Mouse (Mus musculus): ENCODE data around the gene Mpz. TPM values are rescaled to one million over a fixed set of nuclear protein-coding genes. Genes with fewer than 3 reads are reported as not detected.

Mpz gene
- not detected in 2 replicates for total RNA-seq (2017)

- peak; percentile 99 for ATAC-seq (ENCODE audit: extremely low read depth, insufficient number of reproducible peaks, low FRiP score, poor library complexity, severe bottlenecking)
Observed at GRCm38 (mm10) chr1:171149974-171150760, at the start of gene Mpz, which contains the start of gene Sdhc. Gene Mpz, plus strand, starts transcription at chr1:171150711. Gene Sdhc, minus strand, starts transcription at chr1:171150603.

GRCm38 (mm10) chr1:171101033-171101432, 49.5 kb upstream of the Mpz start:
- no peak for ATAC-seq (ENCODE audit: extremely low read depth, insufficient number of reproducible peaks, low FRiP score, poor library complexity, severe bottlenecking)

DNA sequence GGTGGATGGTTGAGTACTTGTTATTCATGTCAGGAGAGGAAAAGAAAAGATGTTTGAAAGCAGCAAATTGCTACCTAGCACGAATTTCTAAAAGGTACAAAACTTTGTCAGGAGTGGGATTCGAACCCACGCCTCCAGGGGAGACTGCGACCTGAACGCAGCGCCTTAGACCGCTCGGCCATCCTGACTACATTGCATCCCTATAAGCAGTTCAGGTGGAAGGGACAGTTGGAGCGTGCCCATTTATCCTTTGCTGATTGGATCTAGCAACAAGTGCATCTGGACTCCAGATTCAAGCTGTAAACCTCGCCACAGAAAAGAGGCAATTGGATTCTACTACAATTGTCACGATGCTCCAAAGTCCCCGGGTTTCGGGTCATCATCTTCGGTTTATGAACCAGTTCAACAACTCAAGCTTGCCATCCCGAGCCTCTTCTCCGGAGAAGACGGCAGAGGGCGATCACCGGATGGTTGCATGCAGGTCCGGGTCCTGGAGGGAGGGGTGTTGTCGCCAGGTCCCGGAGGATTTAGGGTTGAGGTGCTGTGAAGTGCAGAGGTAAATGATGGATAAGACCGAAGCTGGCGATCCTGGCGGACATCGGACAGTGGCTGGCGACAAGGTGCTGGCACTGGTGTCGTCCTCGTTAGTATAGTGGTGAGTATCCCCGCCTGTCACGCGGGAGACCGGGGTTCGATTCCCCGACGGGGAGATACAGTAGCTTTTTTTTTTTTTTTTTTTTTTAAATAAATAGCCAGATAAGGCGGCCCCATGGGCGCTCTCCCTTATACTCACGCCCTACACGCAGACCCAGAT, 48.6 kb upstream of the Mpz start:
- ATAC-seq (ENCODE audit: extremely low read depth, insufficient number of reproducible peaks, low FRiP score, poor library complexity, severe bottlenecking), result peak; percentile 49

DNA sequence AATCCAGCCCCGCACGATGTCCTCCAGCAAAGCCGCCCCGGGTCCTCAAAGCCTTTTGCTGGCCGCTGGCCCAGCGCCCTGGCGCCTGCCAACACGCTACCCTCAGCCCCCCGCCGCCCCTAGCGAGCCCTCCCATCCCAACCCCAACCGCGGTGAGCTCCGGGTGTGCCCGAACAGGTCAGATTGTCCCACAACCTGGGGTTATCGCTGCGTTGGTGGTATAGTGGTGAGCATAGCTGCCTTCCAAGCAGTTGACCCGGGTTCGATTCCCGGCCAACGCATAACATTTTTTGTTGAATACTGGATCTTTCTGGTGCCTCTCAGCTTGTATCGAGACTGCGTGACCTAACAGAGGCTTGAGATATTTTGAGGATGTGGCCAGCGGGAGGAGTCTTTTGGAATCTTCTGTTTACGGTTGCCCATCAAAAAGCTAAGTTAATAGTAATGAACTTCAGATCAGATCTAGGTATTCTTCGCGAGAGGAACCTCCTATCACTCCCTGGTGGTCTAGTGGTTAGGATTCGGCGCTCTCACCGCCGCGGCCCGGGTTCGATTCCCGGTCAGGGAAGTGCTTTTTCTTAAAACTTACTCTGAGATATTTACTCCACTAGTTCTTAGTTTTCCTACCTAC, 47.8 kb upstream of the Mpz start:
- ATAC-seq (ENCODE audit: extremely low read depth, insufficient number of reproducible peaks, low FRiP score, poor library complexity, severe bottlenecking), result peak; percentile 57

- ATAC-seq (ENCODE audit: extremely low read depth, insufficient number of reproducible peaks, low FRiP score, poor library complexity, severe bottlenecking), result peak; percentile 11; the same call in 1 of the 2 replicates
Observed at GRCm38 (mm10) chr1:171103179-171103840, 47.2 kb upstream of the Mpz start.

- ATAC-seq (ENCODE audit: extremely low read depth, insufficient number of reproducible peaks, low FRiP score, poor library complexity, severe bottlenecking), result no peak
Observed at GRCm38 (mm10) chr1:171105226-171105625, 45.3 kb upstream of the Mpz start.

GRCm38 (mm10) chr1:171109620-171110019, 40.9 kb upstream of the Mpz start:
- ATAC-seq (ENCODE audit: extremely low read depth, insufficient number of reproducible peaks, low FRiP score, poor library complexity, severe bottlenecking), result no peak

GRCm38 (mm10) chr1:171110659-171111019, 39.9 kb upstream of the Mpz start:
- no peak for ATAC-seq (ENCODE audit: extremely low read depth, insufficient number of reproducible peaks, low FRiP score, poor library complexity, severe bottlenecking)

DNA sequence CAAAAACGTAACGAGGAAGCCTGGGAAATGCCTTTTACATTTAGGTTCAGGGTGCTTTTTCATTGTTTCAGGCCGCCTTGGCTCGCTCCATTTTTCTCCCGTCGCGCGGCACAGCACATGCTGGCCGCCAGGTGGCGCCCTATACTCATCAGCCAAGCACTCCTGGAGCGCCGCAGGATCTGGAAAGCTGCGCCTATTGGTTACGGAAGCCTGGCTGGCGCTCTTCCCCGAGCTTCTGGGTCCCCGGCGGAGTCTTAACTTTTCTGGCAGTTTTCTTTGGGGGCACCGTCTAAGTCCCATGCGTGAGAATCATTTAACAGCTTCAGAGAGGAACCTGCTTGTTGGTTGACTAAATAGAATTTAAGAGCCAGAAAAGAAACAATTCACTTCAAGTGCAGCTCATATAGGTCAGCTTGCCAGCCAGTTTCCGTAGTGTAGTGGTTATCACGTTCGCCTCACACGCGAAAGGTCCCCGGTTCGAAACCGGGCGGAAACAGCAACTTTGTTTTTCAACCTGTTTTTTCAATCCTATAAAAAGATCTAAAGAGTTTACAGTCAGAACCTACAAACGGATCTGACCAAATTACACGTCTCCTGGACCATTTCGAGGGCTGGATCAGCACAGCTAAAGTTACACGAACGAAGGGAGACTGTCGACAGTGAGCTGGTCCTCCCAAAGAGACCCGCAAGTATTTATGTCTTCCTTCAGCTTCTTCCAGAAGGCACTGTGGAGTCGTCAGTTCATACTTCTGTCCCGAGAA, 39.3 kb upstream of the Mpz start:
- ATAC-seq (ENCODE audit: extremely low read depth, insufficient number of reproducible peaks, low FRiP score, poor library complexity, severe bottlenecking), result peak; percentile 75

DNA sequence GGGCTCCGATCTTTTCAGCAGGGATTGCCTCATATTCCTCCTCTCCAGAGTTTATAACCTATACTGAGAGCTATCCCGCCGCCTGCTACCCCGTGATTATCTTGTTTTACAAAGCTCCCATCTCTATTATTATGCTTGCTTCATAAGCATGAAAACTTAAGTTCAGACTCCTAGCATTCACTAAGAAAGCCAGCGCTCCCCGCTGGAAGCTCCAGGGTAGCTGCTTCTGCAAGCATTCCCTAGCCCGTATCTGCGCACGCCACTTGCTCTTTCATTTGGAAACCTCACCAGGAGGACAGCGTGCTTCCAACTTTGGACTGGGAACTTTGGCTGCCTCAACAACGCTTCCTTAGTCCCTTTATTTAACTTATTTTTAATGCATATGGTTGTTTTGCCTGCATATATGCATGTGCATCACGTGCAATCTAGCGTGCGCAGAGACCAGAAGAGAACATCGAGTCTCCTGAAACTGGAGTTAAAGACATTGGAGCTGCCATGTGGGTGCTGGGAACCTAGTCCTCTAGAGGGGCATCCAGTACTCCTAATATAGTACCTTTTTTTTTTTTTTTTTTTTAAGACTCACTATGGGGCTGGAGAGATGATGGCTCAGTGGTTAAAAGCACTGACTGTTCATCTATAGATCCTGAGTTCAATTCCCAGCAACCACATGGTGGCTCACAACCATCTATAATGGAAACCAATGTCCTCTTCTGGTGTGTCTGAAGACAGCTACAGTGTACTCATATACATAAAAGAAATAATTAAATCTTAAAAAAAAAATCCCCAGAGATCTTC, 38.5 kb upstream of the Mpz start:
- no peak for ATAC-seq (ENCODE audit: extremely low read depth, insufficient number of reproducible peaks, low FRiP score, poor library complexity, severe bottlenecking)

DNA sequence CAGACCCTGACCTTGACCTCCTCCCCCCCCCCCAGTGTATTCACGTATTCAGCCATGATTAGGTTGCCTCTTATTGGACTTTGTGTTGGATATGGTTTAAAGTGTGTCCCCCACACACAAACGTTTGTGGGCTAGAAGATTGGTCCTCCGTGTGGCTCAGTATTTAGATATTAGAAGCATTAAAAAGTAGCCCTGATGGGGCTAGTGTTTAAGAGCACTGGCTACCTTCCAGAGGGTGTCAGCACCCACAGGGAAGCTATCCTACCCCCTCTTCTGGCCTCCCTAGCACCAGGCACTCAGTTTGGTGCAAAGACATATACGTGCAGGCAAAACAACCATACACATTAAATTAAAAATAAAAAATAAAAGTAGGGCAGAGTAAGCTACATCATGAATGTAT, 37.5 kb upstream of the Mpz start:
- ATAC-seq (ENCODE audit: extremely low read depth, insufficient number of reproducible peaks, low FRiP score, poor library complexity, severe bottlenecking), result no peak

DNA sequence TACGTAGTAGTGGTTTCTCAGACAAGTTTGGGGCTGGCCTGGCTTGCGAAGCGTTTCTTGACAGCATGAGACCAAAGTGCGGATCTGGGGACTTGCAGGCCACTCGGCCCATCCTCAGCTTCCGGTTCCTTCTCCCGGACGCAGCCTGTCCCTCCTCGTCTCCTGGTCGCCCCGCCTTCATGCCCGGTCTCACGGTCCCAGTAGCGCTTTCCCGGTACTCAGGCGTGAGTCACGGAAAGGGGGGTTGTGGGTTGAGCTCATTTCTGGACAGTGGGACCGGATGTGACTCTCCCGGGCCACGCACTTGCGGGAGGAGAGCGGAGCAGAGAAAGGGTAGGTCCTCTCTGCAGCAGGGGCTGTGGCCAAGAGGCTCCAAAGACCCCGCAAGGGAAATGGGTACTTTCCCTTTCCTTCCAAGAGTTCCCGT, 36.6 kb upstream of the Mpz start, which contains the start of gene Cfap126:
TSS of gene Cfap126 (plus strand) at position 46 of the 427 bp plus-strand sequence.
- ATAC-seq (ENCODE audit: extremely low read depth, insufficient number of reproducible peaks, low FRiP score, poor library complexity, severe bottlenecking), result peak; percentile 47

- no peak for ATAC-seq (ENCODE audit: extremely low read depth, insufficient number of reproducible peaks, low FRiP score, poor library complexity, severe bottlenecking)
Observed at GRCm38 (mm10) chr1:171116280-171116679, 34.2 kb upstream of the Mpz start.

GRCm38 (mm10) chr1:171118269-171118684, 32.2 kb upstream of the Mpz start:
- ATAC-seq (ENCODE audit: extremely low read depth, insufficient number of reproducible peaks, low FRiP score, poor library complexity, severe bottlenecking), result peak; percentile 71

GRCm38 (mm10) chr1:171118996-171119395, 31.5 kb upstream of the Mpz start:
- ATAC-seq (ENCODE audit: extremely low read depth, insufficient number of reproducible peaks, low FRiP score, poor library complexity, severe bottlenecking), result no peak

- ATAC-seq (ENCODE audit: extremely low read depth, insufficient number of reproducible peaks, low FRiP score, poor library complexity, severe bottlenecking), result no peak
Observed at GRCm38 (mm10) chr1:171119405-171119804, 31.1 kb upstream of the Mpz start.

- ATAC-seq (ENCODE audit: extremely low read depth, insufficient number of reproducible peaks, low FRiP score, poor library complexity, severe bottlenecking), result no peak
Observed at GRCm38 (mm10) chr1:171120893-171121292, 29.6 kb upstream of the Mpz start.

GRCm38 (mm10) chr1:171121839-171122238, 28.7 kb upstream of the Mpz start:
- ATAC-seq (ENCODE audit: extremely low read depth, insufficient number of reproducible peaks, low FRiP score, poor library complexity, severe bottlenecking), result no peak
